Mouse (Mus musculus) bone marrow macrophage, adult 2 months (primary cell): ENCODE data around the gene Ing2.

ENCODE experiments used
- CTCF ChIP-seq: IDR thresholded peaks from 2 replicates; pipeline ENCODE4 v1.5.1; 2012; ENCODE audit warnings: low read depth, mild to moderate bottlenecking, low read length, moderate library complexity
- POLR2A ChIP-seq: IDR thresholded peaks from 2 replicates; pipeline ENCODE4 v1.6.1; 2012; ENCODE audit warnings: mild to moderate bottlenecking, low read depth, low read length, borderline replicate concordance

GRCm38 (mm10) chr8:47663201-47663600 is 12.2 kb downstream of the Ing2 start:
- TF ChIP-seq POLR2A (no peak), CTCF (no peak)
